Mouse (Mus musculus) midbrain, embryonic 11.5 days (tissue): ENCODE results near the gene Zc3h4. TPM values are rescaled to one million over a fixed set of nuclear protein-coding genes. Genes with fewer than 3 reads are reported as not detected.

ENCODE experiments used
- ATAC-seq: fragments of 200-750 bp; cut with Nextera tagmentation; 2 replicates; pipeline ENCODE4 v1.8.0; 2017; ENCODE audit warnings: moderate TSS enrichment, moderate library complexity; ENCODE audit not compliant: low FRiP score
- DNase-seq: peaks from one replicate; pipeline ENCODE4 v3.0.0; 2015; ENCODE audit warnings: low spot score; ENCODE audit errors: missing footprints
- H3K27ac ChIP-seq: fragments of 300-500 bp; sonication (generic); 2 replicates; pipeline ENCODE4 v1.5.1; 2014; ENCODE audit warnings: low read depth, low read length
- H3K27me3 ChIP-seq: fragments of 300-500 bp; sonication (generic); 2 replicates; pipeline ENCODE4 v1.6.1; 2014; ENCODE audit warnings: mild to moderate bottlenecking, low read length, moderate library complexity, mixed read lengths; ENCODE audit not compliant: control insufficient read depth, insufficient read depth
- H3K36me3 ChIP-seq: fragments of 300-500 bp; sonication (generic); 2 replicates; pipeline ENCODE4 v1.6.1; 2014; ENCODE audit warnings: mild to moderate bottlenecking, low read length, moderate library complexity, mixed read lengths; ENCODE audit not compliant: control insufficient read depth, insufficient read depth
- H3K4me1 ChIP-seq: fragments of 300-500 bp; sonication (generic); 2 replicates; pipeline ENCODE4 v1.6.1; 2014; ENCODE audit warnings: low read length; ENCODE audit not compliant: control insufficient read depth, insufficient read depth
- H3K4me2 ChIP-seq: fragments of 300-500 bp; sonication (generic); 2 replicates; pipeline ENCODE4 v1.6.1; 2014; ENCODE audit warnings: mild to moderate bottlenecking, moderate library complexity
- H3K4me3 ChIP-seq: fragments of 300-500 bp; sonication (generic); 2 replicates; pipeline ENCODE4 v1.5.1; 2014; ENCODE audit warnings: low read depth, low read length
- H3K9ac ChIP-seq: fragments of 300-500 bp; sonication (generic); 2 replicates; pipeline ENCODE4 v1.6.1; 2014; ENCODE audit warnings: low read length
- H3K9me3 ChIP-seq: fragments of 300-500 bp; sonication (generic); 2 replicates; pipeline ENCODE4 v1.6.1; 2016; ENCODE audit warnings: low read length; ENCODE audit not compliant: control insufficient read depth
- WGBS: fragments of 180-500 bp; shearing (Covaris S2); extraction: QIAGEN DNeasy Blood & Tissue Kit; methylation state at CpG from one replicate; pipeline ENCODE4 v1.1.7; 2014; 5-methylcytosine and 5-hydroxymethylcytosine counted together
- polyA plus RNA-seq: library from polyadenylated mRNA; unstranded; fragments of >200 nt; fragmentation: Nextera tagmentation; extraction: Ambion mirVana; gene quantifications from 2 replicates; pipeline ENCODE4 v1.2.1, GENCODE M21; 2014

The Zc3h4 gene
- polyA plus RNA-seq, 1 experiment from 2014 or later: 15.5 TPM

DNA sequence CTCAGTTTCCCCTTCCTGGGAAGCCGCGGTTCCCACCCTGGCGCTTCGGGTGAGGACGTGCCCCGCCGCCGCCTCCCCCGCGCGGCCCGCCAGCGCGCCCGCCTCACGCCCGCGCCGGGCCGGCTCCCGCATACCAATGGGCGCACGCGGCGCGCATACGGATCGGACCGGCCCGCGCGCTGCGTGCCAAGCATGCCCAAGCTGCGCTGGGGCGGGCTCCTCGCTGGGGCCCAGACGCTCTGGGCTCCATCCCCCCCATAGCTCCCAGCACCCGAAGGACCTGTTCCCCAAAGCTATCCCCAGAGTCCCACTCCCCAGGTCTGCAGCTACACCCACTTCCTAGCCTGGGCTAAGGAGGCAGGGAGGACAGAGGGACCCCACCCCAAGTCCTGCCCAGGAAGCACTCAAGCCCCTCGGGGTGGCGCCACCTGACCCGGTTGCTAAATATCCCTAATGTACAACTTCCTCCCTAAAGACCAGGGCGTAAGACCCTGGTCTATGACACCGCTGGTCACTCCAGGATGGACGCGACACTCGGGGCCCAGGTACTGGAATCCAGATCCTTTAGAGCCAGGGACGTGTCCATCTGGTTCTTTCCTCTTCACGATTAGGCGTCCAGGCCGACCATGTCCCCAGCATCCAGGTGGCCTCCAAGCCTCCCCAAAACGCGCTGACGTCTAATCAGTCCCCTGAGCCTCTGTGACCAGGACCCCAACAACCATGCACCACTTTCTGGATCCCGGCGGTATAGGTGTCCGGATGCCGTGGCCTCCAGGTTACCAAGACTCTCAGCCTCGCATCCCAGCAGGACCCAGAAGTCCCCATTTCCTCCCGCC is 75.3 kb downstream of the Zc3h4 start:
- Histone ChIP-seq H3K4me3 (peak overlapping the region; percentile 25), H3K4me2 (peak overlapping the region; percentile 47), H3K9ac (no peak overlapping the region), H3K4me1 (peaks cover 9% of the 10 kb centered on the region), H3K9me3 (no peaks in the 10 kb centered on the region), H3K36me3 (no peaks in the 10 kb centered on the region), H3K27me3 (peaks cover 61% of the 10 kb centered on the region), H3K27ac (no peak overlapping the region)
- ATAC-seq: no peak
- WGBS: 1% methylated on average over 49 of the region's 59 CpGs
- DNase-seq: peak; percentile 88

DNA sequence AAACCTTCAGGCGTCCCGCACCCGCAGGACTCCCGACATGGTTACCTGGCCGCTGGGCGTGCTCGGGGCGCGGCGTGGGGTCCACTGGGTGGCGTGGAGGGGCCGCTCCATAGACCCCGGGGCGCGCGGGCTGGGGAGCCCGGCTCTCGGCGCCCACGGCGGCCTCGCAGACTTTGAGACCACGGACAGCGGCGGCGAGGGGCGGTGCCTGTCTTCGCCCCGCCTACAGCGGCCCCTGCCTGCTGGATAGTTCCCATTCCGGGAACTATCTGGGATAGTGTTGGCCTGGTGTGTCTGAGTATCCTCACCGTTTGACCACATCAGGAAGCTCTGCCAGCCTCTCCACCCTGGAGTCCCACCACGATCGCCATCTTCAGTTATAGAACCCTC is 75.9 kb downstream of the Zc3h4 start:
- Histone ChIP-seq H3K4me2 (peak overlapping the region; percentile 47), H3K27ac (no peak overlapping the region), H3K27me3 (peaks cover 59% of the 10 kb centered on the region), H3K9ac (no peak overlapping the region), H3K4me1 (peaks cover 9% of the 10 kb centered on the region), H3K4me3 (peak overlapping the region; percentile 25), H3K36me3 (no peaks in the 10 kb centered on the region), H3K9me3 (no peaks in the 10 kb centered on the region)
- DNase-seq: peak; percentile 89
- ATAC-seq: 0 out of 2 replicates have a peak, but pooled peaks have one; percentile 42
- WGBS: 1% methylated on average over 33 of the region's 34 CpGs

DNA sequence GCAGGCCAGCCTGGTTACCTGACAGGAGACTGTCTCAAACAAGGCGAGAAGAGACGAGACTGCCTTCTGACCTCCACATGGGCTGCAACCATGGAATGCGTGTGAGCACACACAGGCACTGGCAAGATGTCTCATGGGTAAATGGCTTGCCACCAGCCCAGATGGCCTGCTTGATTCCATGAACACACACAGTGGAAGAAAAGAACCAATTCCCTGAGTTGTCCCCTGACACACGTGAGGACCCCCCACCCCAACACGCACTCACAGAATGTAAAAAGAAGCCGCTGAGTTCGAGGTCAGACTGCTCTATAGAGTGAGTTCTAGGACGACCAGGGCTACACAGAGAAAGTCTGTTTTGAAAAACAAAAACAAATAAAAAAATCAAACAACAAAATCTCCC is 76.9 kb downstream of the Zc3h4 start, which contains the start of gene Npas1:
Npas1 (minus strand) TSS at position 101 of the 400 bp plus-strand sequence.
- H3K9ac ChIP-seq: no peak within 1 kb of the TSS
- WGBS: 86% methylated on average over 8 of the region's 8 CpGs
- peaks cover 7% of the 10 kb centered on the region; the same call in 1 of the 2 replicates for H3K4me1 ChIP-seq
- H3K4me3 ChIP-seq: peak within 1 kb of the TSS; percentile 25
- peaks cover 51% of the 10 kb centered on the region for H3K27me3 ChIP-seq
- H3K36me3 ChIP-seq: no peaks in the 10 kb centered on the region
- H3K9me3 ChIP-seq: no peaks in the 10 kb centered on the region
- no peak for ATAC-seq
- no peak within 1 kb of the TSS for H3K27ac ChIP-seq
- no peak for DNase-seq
- H3K4me2 ChIP-seq: peak within 1 kb of the TSS; percentile 47

Other genes starting within 250 kb of the Zc3h4 start
- 74.7 and 80.7 TPM in 2 replicates for gene Meis3, start 225.8 kb upstream of the Zc3h4 start, polyA plus RNA-seq
- 9.0 and 10.3 TPM in 2 replicates for gene Dhx34, start 178.9 kb upstream of the Zc3h4 start, polyA plus RNA-seq
- gene C5ar2, start 156.8 kb upstream of the Zc3h4 start, polyA plus RNA-seq: 0.12 TPM in 1 of 2 replicates, not detected in the other
- 1.3 TPM in 2 replicates for gene C5ar1, start 141.4 kb upstream of the Zc3h4 start, polyA plus RNA-seq
- gene Inafm1, start 127.3 kb upstream of the Zc3h4 start, polyA plus RNA-seq: 9.8 and 10.3 TPM in 2 replicates
- gene Ccdc9, start 114.1 kb upstream of the Zc3h4 start, polyA plus RNA-seq: 17.9 and 20.2 TPM in 2 replicates
- 6.3 and 8.3 TPM in 2 replicates for gene Bbc3, start 92.5 kb upstream of the Zc3h4 start, polyA plus RNA-seq
- 382 and 395 TPM in 2 replicates for gene Sae1, start 13.1 kb upstream of the Zc3h4 start, polyA plus RNA-seq
- gene Tmem160, start 51.9 kb downstream of the Zc3h4 start, polyA plus RNA-seq: 40.0 and 49.2 TPM in 2 replicates
- gene Npas1, start 76.8 kb downstream of the Zc3h4 start, polyA plus RNA-seq: 0.30 TPM in 2 replicates
- gene Arhgap35, start 214.1 kb downstream of the Zc3h4 start, polyA plus RNA-seq: 32.5 and 33.3 TPM in 2 replicates